In genomic region chr3:104221156-104221555, GRCm38 (mm10) we compare ENCODE assay signal across 7 mouse cellular contexts. TPM values are rescaled to one million over a fixed set of nuclear protein-coding genes. Genes with fewer than 3 reads are reported as not detected.
DNase-seq lines count a peak whose midpoint lies in the region; ATAC-seq and TF ChIP-seq lines count a peak whose summit lies in the region.

No protein-coding gene starts in this region.

- peak overlapping the region; percentile 94 for H3K27ac ChIP-seq in testis, adult 2 months (ENCODE audit: control insufficient read depth, insufficient read depth, low read depth, low read length)
- peak overlapping the region; percentile 86 for H3K27ac ChIP-seq in heart, postnatal 0 days (ENCODE audit: low read depth)
- H3K27ac ChIP-seq in liver, postnatal 0 days (ENCODE audit: low read depth), result peak overlapping the region; percentile 74

- H3K27me3 ChIP-seq in testis, adult 2 months (ENCODE audit: control insufficient read depth, insufficient read depth, low read length), result no peaks in the 10 kb centered on the region
- H3K27me3 ChIP-seq in heart, postnatal 0 days (ENCODE audit: control insufficient read depth, insufficient read depth, low read length), result no peaks in the 10 kb centered on the region
- peaks cover 4% of the 10 kb centered on the region; the same call in 1 of the 2 replicates for H3K27me3 ChIP-seq in liver, postnatal 0 days (ENCODE audit: insufficient read depth, low read length)

- no peak for TF ChIP-seq CTCF in testis, adult 2 months (IDR thresholded peaks at IDR 0.05; ENCODE audit: control insufficient read depth, insufficient read depth, insufficient replicate concordance, low read depth, low read length)
- TF ChIP-seq CTCF in heart, postnatal 0 days (IDR thresholded peaks at IDR 0.05; ENCODE audit: low read depth), result no peak
- no peak for TF ChIP-seq CTCF in liver, postnatal 0 days (IDR thresholded peaks at IDR 0.05; ENCODE audit: low read depth)

- no peak for ATAC-seq in heart, postnatal 0 days (ENCODE audit: insufficient read depth, low read depth)
- no peak for ATAC-seq in liver, postnatal 0 days

- WGBS in heart, postnatal 0 days, result 9% methylated on average over 11 of the region's 11 CpGs
- 7% methylated on average over 11 of the region's 11 CpGs for WGBS in liver, postnatal 0 days (ENCODE audit: insufficient replicate concordance)

- peak overlapping the region; percentile 97 for H3K4me3 ChIP-seq in testis, adult 2 months (ENCODE audit: control insufficient read depth, low read depth, low read length)
- H3K4me3 ChIP-seq in heart, postnatal 0 days (ENCODE audit: low read depth, low read length), result peak overlapping the region; percentile 97
- peak overlapping the region; percentile 79 for H3K4me3 ChIP-seq in liver, postnatal 0 days (ENCODE audit: low read depth, low read length)

- H3K4me2 ChIP-seq in heart, postnatal 0 days (ENCODE audit: low read depth, low read length), result peak overlapping the region; percentile 53
- H3K4me2 ChIP-seq in liver, postnatal 0 days (ENCODE audit: low read depth, low read length), result peak overlapping the region; percentile 74

- no peaks in the 10 kb centered on the region for H3K36me3 ChIP-seq in testis, adult 2 months (ENCODE audit: control insufficient read depth, insufficient read depth, low read length)
- no peaks in the 10 kb centered on the region for H3K36me3 ChIP-seq in heart, postnatal 0 days (replicated peaks; ENCODE audit: control insufficient read depth, insufficient read depth, low read length)
- no peaks in the 10 kb centered on the region for H3K36me3 ChIP-seq in liver, postnatal 0 days (replicated peaks; ENCODE audit: insufficient read depth, low read length)

- peak overlapping the region; percentile 15; the same call in 1 of the 2 replicates for H3K9ac ChIP-seq in heart, postnatal 0 days (replicated peaks; ENCODE audit: low read depth, low read length)
- H3K9ac ChIP-seq in liver, postnatal 0 days (replicated peaks), result peak overlapping the region; percentile 39; the same call in 1 of the 2 replicates

- TF ChIP-seq POLR2A in testis, adult 2 months (IDR thresholded peaks at IDR 0.05; ENCODE audit: control insufficient read depth, low read depth, low read length), result no peak

- no peak for TF ChIP-seq EP300 in heart, postnatal 0 days (IDR thresholded peaks at IDR 0.05; ENCODE audit: low read depth)
- TF ChIP-seq EP300 in liver, postnatal 0 days (IDR thresholded peaks at IDR 0.05; ENCODE audit: low read depth), result no peak

- no peaks in the 10 kb centered on the region for H3K9me3 ChIP-seq in heart, postnatal 0 days (replicated peaks; ENCODE audit: control insufficient read depth, low read length)
- no peaks in the 10 kb centered on the region for H3K9me3 ChIP-seq in liver, postnatal 0 days (ENCODE audit: low read length)

- no peak for DNase-seq in testis, postnatal 14 days (ENCODE audit: low spot score)
- peak; percentile 40 for DNase-seq in heart, postnatal 0 days (ENCODE audit: low spot score)
- no peak for DNase-seq in liver, postnatal 0 days
- no peak for DNase-seq in urinary bladder, postnatal 36 days (ENCODE audit: low spot score in 2 of 2)
- DNase-seq in B cell, adult 2 months, result no peak
- DNase-seq in frontal cortex, postnatal 14 days (ENCODE audit: low spot score in 2 of 2), result no peak

- peaks cover 12% of the 10 kb centered on the region for H3K4me1 ChIP-seq in testis, adult 2 months (ENCODE audit: control insufficient read depth, insufficient read depth, low read length)
- 0 out of 2 replicates have a peak, but pooled peaks cover 11% of the 10 kb centered on the region for H3K4me1 ChIP-seq in heart, postnatal 0 days (ENCODE audit: control insufficient read depth, insufficient read depth)
- H3K4me1 ChIP-seq in liver, postnatal 0 days (ENCODE audit: insufficient read depth), result peaks cover 12% of the 10 kb centered on the region

RNA-seq across cellular contexts. Expression of gene Magi3, which starts 1.0 kb away (rescaled TPM):
- 4.1 and 4.2 TPM in 2 replicates for polyA plus RNA-seq in testis, adult 2 months (2012; rRNA removed)
- total RNA-seq in heart, postnatal 0 days (2014; rRNA removed; ENCODE audit: low replicate concordance), result 28.1 and 34.0 TPM in 2 replicates
- 5.5 TPM in 2 replicates for polyA plus RNA-seq in heart, postnatal 0 days (2015; fragmentation: Nextera tagmentation; extraction: Ambion mirVana)
- polyA plus RNA-seq in liver, postnatal 0 days (2015; fragmentation: Nextera tagmentation; extraction: Ambion mirVana), result 2.0 TPM in 2 replicates
